Mouse (Mus musculus) spleen, adult 2 months (tissue): ENCODE data around the gene Ckmt2. TPM values are rescaled to one million over a fixed set of nuclear protein-coding genes. Genes with fewer than 3 reads are reported as not detected.

ENCODE experiments used
- DNase-seq, 2 experiments: peaks; one replicate each; pipeline versions ENCODE4 v3.0.0 to v3.0.0-alpha.2; 2012 to 2021; ENCODE audit warnings: low spot score in 2 of 2, low read depth in 1 of 2
- H3K27ac ChIP-seq: fragments of 200-500 bp; 2 replicates; pipeline ENCODE4 v1.5.1; 2012; ENCODE audit warnings: low read length, inconsistent platforms; ENCODE audit not compliant: insufficient read depth
- H3K27me3 ChIP-seq: fragments of 200-500 bp; 2 replicates; pipeline ENCODE4 v1.6.1; 2012; ENCODE audit warnings: mild to moderate bottlenecking, moderate library complexity, low read length, inconsistent platforms; ENCODE audit not compliant: control insufficient read depth, insufficient read depth
- H3K36me3 ChIP-seq: fragments of 200-500 bp; 2 replicates; pipeline ENCODE4 v1.6.1; 2012; ENCODE audit warnings: mild to moderate bottlenecking, low read length, inconsistent platforms; ENCODE audit not compliant: control insufficient read depth, insufficient read depth
- H3K4me1 ChIP-seq: fragments of 200-500 bp; 2 replicates; pipeline ENCODE4 v1.6.1; 2011; ENCODE audit warnings: inconsistent platforms; ENCODE audit not compliant: control insufficient read depth, insufficient read depth, insufficient read length
- H3K4me3 ChIP-seq: fragments of 200-500 bp; 2 replicates; pipeline ENCODE4 v1.5.1; 2011; ENCODE audit warnings: mild to moderate bottlenecking, inconsistent platforms; ENCODE audit not compliant: insufficient read depth, insufficient read length; ENCODE audit errors: extremely low read depth
- CTCF ChIP-seq: fragments of 200-500 bp; IDR thresholded peaks from 2 replicates; pipeline ENCODE4 v1.5.1; 2011; ENCODE audit warnings: mild to moderate bottlenecking, inconsistent platforms; ENCODE audit not compliant: insufficient read depth, insufficient read length, insufficient replicate concordance; ENCODE audit errors: extremely low read depth
- POLR2A ChIP-seq: fragments of 200-500 bp; IDR thresholded peaks from 2 replicates; pipeline ENCODE4 v1.6.1; 2011; ENCODE audit warnings: low read depth, low read length, inconsistent platforms
- WGBS: fragments of 180-500 bp; shearing (Covaris S2); methylation state at CpG from one replicate; pipeline ENCODE4 v1.1.7; 2018; 5-methylcytosine and 5-hydroxymethylcytosine counted together
- polyA plus RNA-seq: library from polyadenylated mRNA; depleted of rRNA; stranded (reverse); fragments of >200 nt; gene quantifications from 2 replicates; pipeline ENCODE4 v1.2.3, GENCODE M21; 2012

Ckmt2 gene
- polyA plus RNA-seq, 1 experiment: 0.09 TPM

DNA sequence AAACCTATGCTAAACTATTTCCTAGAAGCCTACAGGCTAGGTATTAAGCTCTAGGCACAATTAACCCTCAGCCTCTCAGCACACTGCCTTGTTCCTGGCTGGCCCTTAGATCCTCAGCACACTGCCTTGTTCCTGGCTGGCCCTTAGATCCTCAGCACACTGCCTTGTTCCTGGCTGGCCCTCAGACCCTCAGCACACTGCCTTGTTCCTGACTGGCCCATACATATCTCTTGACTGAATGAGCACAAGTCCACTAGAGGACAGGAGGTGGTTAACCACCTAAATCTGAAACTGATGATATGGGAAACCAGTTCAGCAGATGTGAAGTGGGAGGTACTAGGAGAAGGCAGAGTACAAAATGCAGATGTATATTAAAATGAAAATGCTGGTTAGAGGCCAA lies 35.0 kb upstream of the Ckmt2 start:
- no peak overlapping the region for H3K4me3 ChIP-seq
- no peak for TF ChIP-seq POLR2A
- no peak for TF ChIP-seq CTCF
- H3K4me1 ChIP-seq: no peaks in the 10 kb centered on the region
- no peaks in the 10 kb centered on the region for H3K27me3 ChIP-seq
- H3K36me3 ChIP-seq: no peaks in the 10 kb centered on the region
- DNase-seq: no peak
- no peak overlapping the region for H3K27ac ChIP-seq

DNA sequence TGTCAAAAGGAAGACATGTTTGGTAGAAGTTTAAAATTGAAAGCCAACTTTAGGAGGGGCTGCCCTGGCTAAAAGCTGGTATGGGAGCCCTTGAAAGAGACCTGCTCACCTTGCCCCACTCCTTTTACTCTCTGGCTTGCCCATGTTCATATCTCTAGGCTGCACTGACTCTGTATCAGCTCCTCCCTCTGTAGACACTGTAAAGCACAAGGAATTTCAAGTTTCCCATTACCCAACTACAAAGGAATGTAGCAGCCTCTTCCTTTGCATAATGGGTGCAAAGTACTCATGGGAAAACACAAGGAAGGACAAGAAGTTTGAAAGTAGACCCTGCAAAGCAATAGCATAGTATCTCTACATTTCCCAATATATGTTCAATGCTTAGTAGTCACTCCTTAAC lies 34.5 kb upstream of the Ckmt2 start:
- Histone ChIP-seq H3K4me3 (no peak overlapping the region), H3K27me3 (no peaks in the 10 kb centered on the region), H3K4me1 (no peaks in the 10 kb centered on the region), H3K36me3 (no peaks in the 10 kb centered on the region), H3K27ac (no peak overlapping the region)
- TF ChIP-seq POLR2A: no peak
- no peak for TF ChIP-seq CTCF
- DNase-seq: no peak

DNA sequence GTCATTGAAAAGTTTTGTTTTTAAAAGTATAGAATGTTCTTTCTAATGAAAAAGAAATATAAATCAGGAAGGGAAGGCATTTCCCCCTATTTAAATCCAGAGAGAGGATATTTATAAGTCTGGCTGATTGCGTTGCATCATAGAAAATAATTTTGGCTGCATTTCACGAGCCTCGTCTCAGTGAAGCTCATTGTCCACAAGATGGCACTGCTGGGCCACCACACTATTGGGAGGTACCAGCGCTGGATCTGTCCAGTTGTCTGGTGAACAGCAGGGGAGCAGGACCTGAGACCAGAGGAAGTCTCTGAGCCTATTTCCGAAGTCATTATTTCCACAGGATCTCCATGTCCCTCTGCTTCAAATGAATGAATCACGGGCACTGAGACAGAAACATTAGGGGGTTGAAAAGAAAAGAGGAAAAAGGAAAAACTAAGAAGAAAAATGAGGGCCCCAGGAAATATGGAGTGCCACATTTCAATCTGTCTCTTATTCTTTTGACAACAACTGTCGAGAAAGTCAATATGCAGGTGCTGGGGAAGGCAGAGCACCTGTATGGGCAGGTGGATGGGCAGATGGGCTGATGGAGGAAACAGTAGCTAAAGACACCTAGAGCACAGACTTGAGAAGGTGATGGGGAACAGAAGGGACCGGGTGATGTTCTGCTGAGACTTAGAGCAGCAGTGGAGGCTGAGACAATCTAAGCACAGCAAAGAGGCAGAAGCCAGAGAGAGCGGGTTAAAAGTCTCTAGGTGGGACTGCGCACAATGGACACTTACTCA lies 31.7 kb upstream of the Ckmt2 start:
- 36% methylated on average over 10 of the region's 10 CpGs for WGBS
- no peaks in the 10 kb centered on the region for H3K4me1 ChIP-seq

DNA sequence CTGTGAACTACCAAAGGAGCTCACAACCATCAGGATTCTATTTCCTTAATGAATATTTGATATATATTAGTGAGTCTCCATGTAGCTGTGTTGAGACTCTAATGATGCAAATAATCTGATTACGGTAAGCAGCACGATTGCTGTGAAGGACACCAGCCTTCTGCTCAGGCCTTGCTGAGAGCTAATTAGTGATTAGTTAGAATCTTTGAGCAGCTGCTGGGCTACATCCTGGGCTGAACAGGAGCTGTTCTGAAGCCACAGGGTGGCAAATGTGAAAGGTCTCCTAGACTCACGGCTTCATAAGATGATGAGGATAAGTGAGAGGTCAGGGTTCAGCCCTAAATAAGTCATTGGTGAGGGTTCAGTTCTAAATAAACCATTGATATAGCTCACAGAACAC lies 29.7 kb upstream of the Ckmt2 start:
- TF ChIP-seq POLR2A: no peak
- TF ChIP-seq CTCF: no peak
- WGBS: 91% methylated on average over 3 of the region's 3 CpGs
- no peaks in the 10 kb centered on the region for H3K27me3 ChIP-seq
- H3K4me1 ChIP-seq: no peaks in the 10 kb centered on the region
- DNase-seq: no peak
- no peak overlapping the region for H3K4me3 ChIP-seq
- no peaks in the 10 kb centered on the region for H3K36me3 ChIP-seq
- no peak overlapping the region for H3K27ac ChIP-seq

More for the DNA sequence above, 31.7 kb upstream of the Ckmt2 start:
- peak; percentile 19 to 58 for DNase-seq
- Histone ChIP-seq H3K27ac (no peak overlapping the region), H3K27me3 (no peaks in the 10 kb centered on the region), H3K4me3 (no peak overlapping the region), H3K36me3 (no peaks in the 10 kb centered on the region)
- TF ChIP-seq POLR2A: no peak
- TF ChIP-seq CTCF: peak; percentile 78; the same call in 1 of the 2 replicates

DNA sequence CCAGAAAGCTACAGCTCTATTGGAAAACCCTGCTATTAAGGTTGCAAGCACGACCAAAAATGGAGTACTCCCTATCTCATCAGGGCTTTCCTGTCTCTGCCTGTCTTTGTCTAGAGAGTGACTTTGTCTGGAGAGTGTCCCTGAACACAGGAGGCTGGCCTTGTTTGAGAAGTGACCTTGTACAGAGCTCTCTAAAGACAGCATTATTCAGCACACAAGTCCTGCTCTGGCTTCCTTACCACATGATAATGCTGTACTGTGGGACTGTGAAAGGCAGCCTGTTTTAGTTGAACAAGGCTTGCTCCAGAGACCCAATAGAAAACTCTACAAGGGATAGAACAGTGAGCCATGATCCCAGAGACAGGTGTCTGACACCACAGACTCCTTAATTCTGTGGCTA lies 19.8 kb upstream of the Ckmt2 start:
- no peak for DNase-seq
- H3K27ac ChIP-seq: no peak overlapping the region
- H3K36me3 ChIP-seq: no peaks in the 10 kb centered on the region
- H3K27me3 ChIP-seq: no peaks in the 10 kb centered on the region
- no peaks in the 10 kb centered on the region for H3K4me1 ChIP-seq
- no peak overlapping the region for H3K4me3 ChIP-seq
- TF ChIP-seq POLR2A: no peak
- no peak for TF ChIP-seq CTCF
- 44% methylated on average over 1 of the region's 1 CpGs for WGBS

DNA sequence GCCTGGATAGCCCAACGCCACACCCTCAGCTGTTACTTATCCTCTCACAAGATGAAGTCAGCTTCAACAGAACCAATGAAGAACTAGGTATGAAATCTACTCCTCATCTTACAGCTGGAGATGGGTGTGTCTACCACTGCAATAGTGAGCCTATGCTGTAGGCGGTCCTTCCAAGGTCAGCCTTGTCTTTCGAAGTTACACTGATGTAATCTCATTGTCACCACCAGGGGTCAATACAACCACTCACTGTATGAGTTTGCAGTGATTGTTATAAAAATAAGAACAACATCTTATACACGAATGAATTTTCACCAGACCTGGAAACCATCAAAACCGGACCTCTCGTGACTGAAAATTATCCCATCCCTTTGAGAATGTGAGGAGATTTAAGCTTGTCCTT lies 16.4 kb upstream of the Ckmt2 start:
- no peak for DNase-seq

GRCm38 (mm10) chr13:91890031-91890619 lies 13.4 kb upstream of the Ckmt2 start:
- Histone ChIP-seq H3K36me3 (no peaks in the 10 kb centered on the region), H3K27me3 (no peaks in the 10 kb centered on the region), H3K27ac (no peak overlapping the region), H3K4me3 (no peak overlapping the region), H3K4me1 (no peaks in the 10 kb centered on the region)
- no peak for DNase-seq
- 86% methylated on average over 6 of the region's 6 CpGs for WGBS
- no peak for TF ChIP-seq CTCF
- TF ChIP-seq POLR2A: no peak

More for the DNA sequence above, 16.4 kb upstream of the Ckmt2 start:
- no peaks in the 10 kb centered on the region for H3K4me1 ChIP-seq
- H3K36me3 ChIP-seq: no peaks in the 10 kb centered on the region
- no peaks in the 10 kb centered on the region for H3K27me3 ChIP-seq
- TF ChIP-seq POLR2A (no peak), CTCF (no peak)
- 58% methylated on average over 6 of the region's 6 CpGs for WGBS
- H3K27ac ChIP-seq: no peak overlapping the region
- H3K4me3 ChIP-seq: no peak overlapping the region
